Mouse (Mus musculus): ENCODE results near the gene Vegfc.

The Vegfc gene

DNA sequence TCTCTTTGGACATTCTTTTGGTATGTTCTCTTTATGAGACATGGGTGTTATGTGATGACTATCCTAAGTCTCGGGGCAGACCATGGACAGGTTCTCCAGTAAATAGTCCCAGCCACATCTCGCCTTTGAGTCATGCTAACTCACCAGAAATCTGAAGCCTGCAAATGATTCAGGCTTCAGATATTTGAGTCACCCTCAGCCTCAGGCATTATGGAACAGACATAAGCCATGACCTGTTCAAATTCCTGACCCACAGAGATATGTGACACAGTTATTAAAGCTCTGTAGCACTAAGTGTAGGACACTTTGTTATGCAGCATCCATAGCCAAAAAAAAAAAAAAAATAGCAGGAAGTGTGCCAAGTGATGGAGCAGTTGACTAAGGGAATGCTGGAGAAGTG is 138.8 kb downstream of the Vegfc start:
- no peak for DNase-seq

- DNase-seq: no peak
Observed at GRCm38 (mm10) chr8:54228801-54229204, 151.4 kb downstream of the Vegfc start.

DNA sequence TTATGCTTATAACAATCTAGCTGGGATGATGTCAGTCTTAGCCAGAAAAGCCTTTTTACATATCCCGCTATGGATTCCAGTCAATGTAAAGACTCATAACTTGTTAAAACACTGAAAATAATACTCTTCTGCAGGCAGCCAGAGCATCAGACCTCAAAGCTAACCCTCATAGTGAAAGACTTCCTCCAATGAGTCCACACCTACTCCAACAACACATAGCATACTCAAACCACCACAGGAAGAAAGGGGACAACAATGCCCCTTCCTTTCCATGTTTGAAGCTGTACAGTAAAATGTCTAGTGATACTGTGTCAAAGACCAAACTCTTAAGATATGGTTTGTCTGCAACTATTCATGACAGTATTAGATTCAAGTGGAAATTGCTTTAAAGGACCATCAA is 153.2 kb downstream of the Vegfc start:
- DNase-seq: no peak

- DNase-seq: no peak
Observed at GRCm38 (mm10) chr8:54233316-54233715, 155.9 kb downstream of the Vegfc start.
